Mouse (Mus musculus) intestine, postnatal 0 days (tissue): Measurements from ENCODE around the gene Tmem62. TPM values are rescaled to one million over a fixed set of nuclear protein-coding genes. Genes with fewer than 3 reads are reported as not detected.
"Not testable (repeated sequence)": the region's sequence is repeated elsewhere in the genome, so short reads cannot be mapped to it uniquely, and the experiment has no call there.

Experiments
- ATAC-seq: fragments of 200-750 bp; cut with Nextera tagmentation; 2 replicates; pipeline ENCODE4 v1.8.0; 2017; ENCODE audit warnings: mild to moderate bottlenecking, moderate TSS enrichment, moderate library complexity
- H3K27ac ChIP-seq: fragments of 300-500 bp; sonication (generic); 2 replicates; pipeline ENCODE4 v1.5.1; 2014; ENCODE audit warnings: mild to moderate bottlenecking, low read depth, low read length, moderate library complexity
- H3K27me3 ChIP-seq: fragments of 300-500 bp; sonication (generic); replicated peaks from 2 replicates; pipeline ENCODE4 v1.6.1; 2014; ENCODE audit warnings: low read length, mixed read lengths; ENCODE audit not compliant: control insufficient read depth, insufficient read depth
- H3K36me3 ChIP-seq: fragments of 300-500 bp; sonication (generic); 2 replicates; pipeline ENCODE4 v1.6.1; 2014; ENCODE audit warnings: mild to moderate bottlenecking, moderate library complexity; ENCODE audit not compliant: control insufficient read depth, insufficient read depth
- H3K4me1 ChIP-seq: fragments of 300-500 bp; sonication (generic); replicated peaks from 2 replicates; pipeline ENCODE4 v1.6.1; 2014; ENCODE audit warnings: antibody characterized with exemption, low read length, mixed read lengths; ENCODE audit not compliant: control insufficient read depth, insufficient read depth
- H3K4me2 ChIP-seq: fragments of 300-500 bp; sonication (generic); replicated peaks from 2 replicates; pipeline ENCODE4 v1.6.1; 2014; ENCODE audit warnings: low read depth, mild to moderate bottlenecking, moderate library complexity
- H3K4me3 ChIP-seq: fragments of 300-500 bp; sonication (generic); 2 replicates; pipeline ENCODE4 v1.5.1; 2014; ENCODE audit warnings: low read depth, low read length
- H3K9ac ChIP-seq: fragments of 300-500 bp; sonication (generic); 2 replicates; pipeline ENCODE4 v1.6.1; 2014; ENCODE audit warnings: mild to moderate bottlenecking, low read depth, low read length
- H3K9me3 ChIP-seq: fragments of 300-500 bp; sonication (generic); 2 replicates; pipeline ENCODE4 v1.6.1; 2016; ENCODE audit warnings: mixed run types; ENCODE audit not compliant: control insufficient read depth
- CTCF ChIP-seq: sonication (generic); IDR thresholded peaks from 2 replicates; pipeline ENCODE4 v1.5.1; 2016; ENCODE audit warnings: low read depth, mild to moderate bottlenecking, control low read depth, antibody characterized with exemption, moderate library complexity
- WGBS: fragments of 180-500 bp; shearing (Covaris S2); extraction: QIAGEN DNeasy Blood & Tissue Kit; methylation state at CpG from one replicate; pipeline ENCODE4 v1.1.7; 2014; 5-methylcytosine and 5-hydroxymethylcytosine counted together
- polyA plus RNA-seq: library from polyadenylated mRNA; unstranded; fragments of >200 nt; fragmentation: Nextera tagmentation; extraction: Ambion mirVana; gene quantifications from 2 replicates; pipeline ENCODE4 v1.2.1, GENCODE M21; 2015

The Tmem62 gene
- polyA plus RNA-seq, 1 experiment from 2014 or later: 13.7 TPM

DNA sequence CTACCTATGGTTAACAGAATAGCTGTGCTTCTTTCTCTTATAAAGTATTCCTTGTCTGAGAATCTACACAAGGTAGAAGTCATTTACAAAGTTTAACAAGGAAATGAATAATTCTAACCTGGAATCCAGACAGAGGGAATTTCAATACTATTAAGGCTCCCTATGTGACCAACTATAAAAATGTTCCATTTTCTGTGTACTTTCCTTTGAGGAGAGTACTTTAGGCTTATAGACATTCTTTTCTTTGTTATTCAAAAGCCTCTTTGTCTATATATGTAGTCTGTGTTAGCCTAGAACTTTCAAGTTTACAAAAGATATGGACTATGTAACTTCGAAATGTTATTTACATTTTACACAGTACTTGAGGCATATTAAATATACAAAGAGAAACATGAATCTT is 16.6 kb upstream of the Tmem62 start:
- Histone ChIP-seq H3K4me3 (no peak overlapping the region), H3K9me3 (no peaks in the 10 kb centered on the region), H3K4me2 (no peak overlapping the region), H3K27me3 (no peaks in the 10 kb centered on the region), H3K36me3 (peaks cover 7% of the 10 kb centered on the region), H3K27ac (no peak overlapping the region), H3K9ac (no peak overlapping the region), H3K4me1 (no peaks in the 10 kb centered on the region)
- ATAC-seq: no peak
- WGBS: 71% methylated on average over 1 of the region's 1 CpGs
- TF ChIP-seq CTCF: no peak

GRCm38 (mm10) chr2:120963110-120963509 is 13.7 kb upstream of the Tmem62 start:
- H3K4me2 ChIP-seq: no peak overlapping the region
- H3K27ac ChIP-seq: no peak overlapping the region
- H3K4me3 ChIP-seq: no peak overlapping the region
- no peak for TF ChIP-seq CTCF
- ATAC-seq: no peak
- H3K9ac ChIP-seq: no peak overlapping the region
- no peaks in the 10 kb centered on the region for H3K9me3 ChIP-seq
- H3K36me3 ChIP-seq: peaks cover 4% of the 10 kb centered on the region; the same call in 1 of the 2 replicates
- no peaks in the 10 kb centered on the region for H3K4me1 ChIP-seq
- no peaks in the 10 kb centered on the region for H3K27me3 ChIP-seq
- WGBS: 86% methylated on average over 7 of the region's 7 CpGs

- Histone ChIP-seq H3K9me3 (no peaks in the 10 kb centered on the region), H3K4me3 (no peak overlapping the region), H3K27ac (no peak overlapping the region), H3K27me3 (no peaks in the 10 kb centered on the region), H3K36me3 (peaks cover 4% of the 10 kb centered on the region; the same call in 1 of the 2 replicates), H3K9ac (no peak overlapping the region), H3K4me1 (0 out of 2 replicates have a peak, but pooled peaks cover 6% of the 10 kb centered on the region), H3K4me2 (no peak overlapping the region)
- no peak for TF ChIP-seq CTCF
- WGBS: 96% methylated on average over 3 of the region's 3 CpGs
- ATAC-seq: no peak
These were observed 11.3 kb upstream of the Tmem62 start for GRCm38 (mm10) chr2:120965486-120965885.

- TF ChIP-seq CTCF: no peak
- Histone ChIP-seq H3K4me2 (peak overlapping the region; percentile 80), H3K27ac (peak overlapping the region; percentile 74), H3K4me1 (0 out of 2 replicates have a peak, but pooled peaks cover 6% of the 10 kb centered on the region), H3K9ac (peak overlapping the region; percentile 83), H3K36me3 (no peaks in the 10 kb centered on the region), H3K9me3 (no peaks in the 10 kb centered on the region), H3K4me3 (peak overlapping the region; percentile 93), H3K27me3 (no peaks in the 10 kb centered on the region)
- ATAC-seq: peak; percentile 34
- WGBS: under 1% methylated on average over 23 of the region's 23 CpGs
These were observed 6.7 kb upstream of the Tmem62 start for GRCm38 (mm10) chr2:120970045-120970539.

GRCm38 (mm10) chr2:120970559-120971080 is 6.2 kb upstream of the Tmem62 start, which contains the start of gene Ubr1:
Ubr1 (minus strand) TSS chr2:120970715.
- Histone ChIP-seq H3K9ac (peak within 1 kb of the TSS; percentile 83), H3K36me3 (no peaks in the 10 kb centered on the region), H3K27me3 (no peaks in the 10 kb centered on the region), H3K9me3 (no peaks in the 10 kb centered on the region), H3K4me1 (0 out of 2 replicates have a peak, but pooled peaks cover 6% of the 10 kb centered on the region), H3K4me3 (peak within 1 kb of the TSS; percentile 93), H3K4me2 (peak within 1 kb of the TSS; percentile 80), H3K27ac (peak within 1 kb of the TSS; percentile 74)
- WGBS: under 1% methylated on average over 39 of the region's 39 CpGs
- ATAC-seq: peak; percentile 81
- TF ChIP-seq CTCF: no peak; the same call in 1 of the 2 replicates

GRCm38 (mm10) chr2:120971766-120972165 is 5.1 kb upstream of the Tmem62 start:
- Histone ChIP-seq H3K4me1 (0 out of 2 replicates have a peak, but pooled peaks cover 6% of the 10 kb centered on the region), H3K9ac (no peak overlapping the region), H3K9me3 (no peaks in the 10 kb centered on the region), H3K4me3 (no peak overlapping the region), H3K36me3 (no peaks in the 10 kb centered on the region), H3K4me2 (no peak overlapping the region), H3K27me3 (no peaks in the 10 kb centered on the region), H3K27ac (no peak overlapping the region)
- no peak for TF ChIP-seq CTCF
- ATAC-seq: no peak
- 81% methylated on average over 4 of the region's 4 CpGs for WGBS

DNA sequence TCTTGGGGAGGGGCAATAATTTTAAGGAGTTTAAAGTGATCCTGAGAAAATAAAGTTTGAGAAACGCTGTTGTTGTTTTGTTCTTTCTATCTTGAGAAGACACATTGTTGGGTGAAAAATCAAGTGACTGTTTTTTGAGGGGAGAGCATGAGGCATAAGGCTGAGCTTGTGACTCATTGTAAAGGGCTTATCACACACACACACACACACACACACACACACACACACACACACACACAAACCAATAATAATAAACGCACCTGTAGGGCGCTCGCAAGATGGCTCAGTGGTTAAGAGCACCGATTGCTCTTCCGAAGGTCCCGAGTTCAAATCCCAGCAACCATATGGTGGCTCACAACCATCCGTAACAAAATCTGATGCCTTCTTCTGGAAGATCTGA is 4.6 kb upstream of the Tmem62 start:
- not testable (repeated sequence) for H3K9me3 ChIP-seq, H3K4me1 ChIP-seq, H3K4me2 ChIP-seq, H3K27ac ChIP-seq, H3K4me3 ChIP-seq, ATAC-seq, H3K9ac ChIP-seq, H3K27me3 ChIP-seq, H3K36me3 ChIP-seq
- 93% methylated on average over 8 of the region's 8 CpGs for WGBS
